Mouse (Mus musculus): ENCODE data around the gene Mllt6.
A peak's percentile ranks its signal among the peaks of the same experiment; 100 is the strongest.
"Not testable (repeated sequence)": the region's sequence is repeated elsewhere in the genome, so short reads cannot be mapped to it uniquely, and the experiment has no call there.

Gene Mllt6

DNA sequence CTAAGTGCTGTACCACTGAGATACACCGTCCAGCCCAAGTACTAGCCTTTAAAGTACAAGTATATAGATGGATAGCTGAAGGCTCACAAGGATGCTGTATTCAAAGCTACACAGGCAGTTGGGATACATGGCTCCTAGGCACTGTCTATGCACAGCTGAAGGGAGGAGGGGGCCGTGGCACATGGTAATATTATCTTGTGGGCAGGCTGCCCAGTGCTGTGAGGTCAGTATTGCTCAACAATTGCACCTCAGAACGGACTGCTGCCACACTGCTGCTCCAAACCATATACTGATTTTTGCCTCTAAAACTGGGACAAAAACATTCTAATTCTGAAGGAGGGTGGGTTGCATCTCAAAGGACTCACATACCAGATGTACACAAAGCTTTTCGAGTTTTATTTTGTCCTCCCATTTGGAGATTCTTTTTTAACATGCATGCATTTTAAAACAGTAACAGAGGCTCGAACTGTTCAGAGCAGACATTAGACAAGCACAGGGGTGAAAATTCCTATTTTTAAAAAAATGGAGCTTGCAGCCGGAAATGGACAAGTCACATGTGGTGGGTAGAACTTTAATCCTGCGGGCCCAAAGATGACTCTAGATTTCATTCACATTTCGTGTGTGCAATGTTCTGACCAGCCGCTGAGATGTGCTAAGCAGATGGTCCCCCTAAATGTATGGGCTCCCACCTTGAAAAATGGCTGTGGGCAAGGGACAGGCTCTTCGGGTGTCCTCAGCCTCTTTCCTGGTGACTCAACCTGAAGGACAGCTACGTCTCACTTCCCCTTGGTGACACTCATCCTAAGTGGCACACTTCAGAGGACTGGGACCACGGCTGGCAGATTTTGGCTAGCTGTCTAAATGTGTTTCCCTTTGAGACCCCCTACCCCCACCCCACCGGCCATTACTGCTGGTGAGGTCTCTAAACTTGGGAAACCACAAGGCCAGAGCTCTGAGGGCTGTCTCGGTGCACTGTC lies 51.9 kb downstream of the Mllt6 start:
- DNase-seq (ENCODE audit: low spot score in 2 of 2) = peak; percentile 28 to 45

- DNase-seq (ENCODE audit: low spot score in 2 of 2) = no peak
These were observed 52.8 kb downstream of the Mllt6 start for GRCm38 (mm10) chr11:97716021-97716420.

DNA sequence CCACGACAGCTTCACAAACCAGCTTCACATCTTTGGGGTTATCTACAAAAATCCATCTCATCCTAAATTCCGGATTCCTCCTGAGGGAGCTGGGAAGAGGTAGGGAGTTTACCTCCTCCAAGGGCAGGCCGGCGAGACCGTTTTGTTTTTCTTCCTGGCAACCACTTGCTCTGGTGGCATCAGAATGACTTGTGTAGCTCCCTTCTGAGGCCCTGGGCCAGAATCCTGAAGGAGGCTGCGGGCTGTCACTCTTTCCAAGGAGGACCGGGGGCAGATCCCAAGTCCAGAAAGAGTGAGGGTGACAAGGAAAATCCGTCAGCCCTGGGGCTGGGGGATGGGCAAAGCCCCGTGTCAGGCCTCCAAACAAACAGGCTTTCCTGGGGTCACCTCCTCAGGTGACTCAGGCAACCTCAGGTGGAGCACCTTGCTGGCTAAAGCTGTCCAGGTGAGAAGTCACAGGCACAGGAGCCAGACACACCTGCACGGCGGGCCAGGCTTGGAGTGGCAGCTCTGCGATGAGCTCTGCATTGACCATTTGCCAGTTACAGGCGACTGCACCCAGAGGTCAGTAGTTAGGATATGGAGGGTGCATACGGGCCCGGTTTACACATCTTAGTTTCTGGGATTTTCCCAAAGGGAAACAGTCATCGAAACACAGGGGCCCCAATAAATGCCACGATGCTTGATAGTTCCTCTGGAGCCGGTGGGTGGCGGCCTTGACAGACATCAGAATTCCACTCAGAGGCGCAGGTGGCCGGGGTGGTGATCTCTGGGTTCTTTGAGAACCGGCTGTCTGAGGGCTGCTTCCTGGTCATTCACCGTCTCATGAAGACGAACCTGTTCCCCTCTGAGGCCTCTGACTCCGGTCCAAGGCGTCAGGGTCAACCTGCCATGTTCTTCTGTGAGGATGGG lies 54.4 kb downstream of the Mllt6 start:
- DNase-seq (ENCODE audit: low spot score in 2 of 2) = no peak

DNA sequence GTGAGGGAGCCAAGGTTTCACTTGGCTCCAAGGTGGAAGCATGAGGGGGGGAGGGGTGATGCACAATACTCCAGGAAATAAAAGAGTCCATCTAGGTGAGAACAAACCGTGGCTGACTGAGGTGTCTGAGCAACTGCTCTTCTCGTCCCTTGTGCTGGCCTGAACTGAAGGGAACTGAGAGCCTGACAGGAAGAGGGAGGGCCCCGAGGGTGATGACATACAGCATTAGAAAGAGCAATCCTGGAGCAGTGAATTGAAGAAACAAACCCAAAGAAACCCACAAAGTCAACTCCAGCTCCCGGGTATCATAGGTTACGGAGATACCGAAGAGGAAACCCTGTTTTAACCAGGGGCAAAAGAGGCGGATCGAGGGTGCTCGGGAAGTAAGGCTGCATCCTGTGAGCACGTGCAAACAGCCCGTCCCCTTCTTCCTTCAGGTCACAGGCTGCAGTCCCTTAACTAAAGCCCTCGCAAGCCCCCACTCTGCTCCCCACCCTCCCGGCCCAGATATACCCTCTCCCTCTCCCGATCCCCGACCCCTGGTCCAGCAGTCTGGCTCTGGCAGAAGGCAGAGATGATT lies 55.2 kb downstream of the Mllt6 start:
- no peak for DNase-seq (ENCODE audit: low spot score in 2 of 2)

DNA sequence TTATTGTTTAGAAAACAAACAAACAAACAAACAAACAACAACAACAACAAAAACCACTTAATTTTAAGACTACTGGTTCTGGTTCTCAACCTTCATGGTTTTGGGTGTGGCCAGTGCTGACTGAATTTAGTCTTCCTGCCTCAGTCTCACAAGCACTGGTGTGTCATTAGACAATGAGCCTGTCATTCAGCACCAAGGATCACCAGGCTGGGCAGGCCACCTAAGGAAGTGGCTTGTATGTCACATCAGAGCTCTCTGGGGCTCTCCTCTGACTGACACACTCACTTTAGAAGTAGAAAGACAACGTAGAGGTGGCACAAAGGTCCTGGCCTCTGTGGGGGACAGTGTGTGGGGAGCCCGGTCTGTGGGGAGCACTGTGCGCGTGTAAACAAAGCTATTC lies 55.8 kb downstream of the Mllt6 start:
- no peak for DNase-seq (ENCODE audit: low spot score in 2 of 2)

GRCm38 (mm10) chr11:97721338-97721737 lies 58.1 kb downstream of the Mllt6 start:
- no peak for DNase-seq (ENCODE audit: low spot score in 2 of 2)

DNA sequence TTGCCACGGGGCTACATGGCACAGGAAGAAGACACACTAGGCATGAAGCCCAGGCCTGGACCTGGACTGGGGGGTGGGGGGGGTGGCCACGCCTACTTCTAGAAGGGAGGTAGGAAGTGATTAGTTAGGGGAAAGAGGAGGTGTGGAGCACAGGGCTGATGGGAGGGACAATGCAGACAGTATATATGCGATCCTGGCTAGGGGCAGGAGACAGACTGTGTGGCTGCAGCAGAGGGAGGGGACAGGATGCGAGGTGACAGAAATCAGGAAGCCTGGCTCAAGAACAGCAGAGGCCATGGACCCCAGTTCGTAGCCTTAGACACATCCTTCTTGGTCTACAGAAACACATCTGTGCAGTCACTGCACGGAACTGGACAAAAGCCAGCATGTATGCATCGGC lies 60.5 kb downstream of the Mllt6 start:
- DNase-seq (ENCODE audit: low spot score in 2 of 2) = no peak

GRCm38 (mm10) chr11:97728311-97728710 lies 65.1 kb downstream of the Mllt6 start:
- DNase-seq (ENCODE audit: low spot score in 2 of 2) = no peak

- DNase-seq (ENCODE audit: low spot score in 2 of 2) = no peak
These were observed 65.5 kb downstream of the Mllt6 start for GRCm38 (mm10) chr11:97728730-97729129.

DNA sequence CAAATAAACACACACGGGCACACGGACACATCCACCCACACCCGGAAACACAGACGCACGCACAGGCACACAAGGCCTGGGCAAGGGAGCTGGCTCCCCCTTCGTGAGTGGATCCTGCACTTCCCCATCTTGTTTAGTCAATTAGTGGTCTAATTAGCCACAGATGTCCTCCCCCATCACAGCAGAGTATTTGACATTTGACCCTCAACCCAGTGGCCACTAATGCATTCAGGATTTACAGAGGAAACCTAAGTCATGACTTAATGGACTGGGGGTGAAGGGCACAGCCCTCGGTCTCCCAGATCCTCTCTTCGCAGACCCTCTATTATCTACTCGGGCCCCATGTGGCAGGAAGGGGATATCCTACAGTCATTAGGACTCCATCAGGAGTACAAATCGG lies 70.5 kb downstream of the Mllt6 start:
- no peak for DNase-seq (ENCODE audit: low spot score in 2 of 2)

- not testable (repeated sequence) for DNase-seq (ENCODE audit: low spot score in 2 of 2)
These were observed 71.6 kb downstream of the Mllt6 start for GRCm38 (mm10) chr11:97734810-97735209.
